Mouse (Mus musculus) right cerebral cortex, postnatal 4 days (tissue): ENCODE measurements around the gene Trim29.

Experiments
- DNase-seq: peaks from one replicate; pipeline ENCODE4 v3.0.0-alpha.2; 2022

The Trim29 gene

DNA sequence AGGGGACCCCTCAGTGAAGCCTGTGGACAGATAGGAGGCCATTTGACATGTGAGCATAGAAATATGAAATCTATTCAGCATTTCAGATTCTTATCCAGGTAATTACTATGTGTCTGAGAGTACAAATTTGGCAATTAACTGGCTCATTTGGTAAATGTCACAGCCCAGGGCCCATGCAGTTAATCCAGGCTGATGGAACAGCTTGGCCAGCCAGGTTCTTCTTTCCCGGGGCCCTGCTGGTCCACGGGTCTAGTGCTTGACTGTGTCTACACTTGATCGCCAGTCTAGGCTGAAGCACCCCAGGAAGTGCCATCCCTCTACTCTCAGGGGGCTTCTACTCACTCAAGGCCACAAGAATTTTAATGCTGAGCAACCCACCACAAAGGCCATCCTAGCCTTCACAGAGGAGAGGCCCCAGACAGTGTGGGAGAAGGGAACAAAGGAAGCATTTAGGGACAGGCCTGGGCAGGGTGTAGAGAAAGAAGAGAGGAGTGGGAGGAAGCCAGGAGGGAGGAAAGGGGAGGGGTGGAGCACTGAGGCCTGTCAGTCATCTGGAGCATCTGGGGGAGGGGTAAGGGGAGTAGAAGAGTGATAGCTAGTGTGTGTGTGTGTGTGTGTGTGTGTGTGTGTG, 4.8 kb downstream of the Trim29 start:
- DNase-seq = no peak

DNA sequence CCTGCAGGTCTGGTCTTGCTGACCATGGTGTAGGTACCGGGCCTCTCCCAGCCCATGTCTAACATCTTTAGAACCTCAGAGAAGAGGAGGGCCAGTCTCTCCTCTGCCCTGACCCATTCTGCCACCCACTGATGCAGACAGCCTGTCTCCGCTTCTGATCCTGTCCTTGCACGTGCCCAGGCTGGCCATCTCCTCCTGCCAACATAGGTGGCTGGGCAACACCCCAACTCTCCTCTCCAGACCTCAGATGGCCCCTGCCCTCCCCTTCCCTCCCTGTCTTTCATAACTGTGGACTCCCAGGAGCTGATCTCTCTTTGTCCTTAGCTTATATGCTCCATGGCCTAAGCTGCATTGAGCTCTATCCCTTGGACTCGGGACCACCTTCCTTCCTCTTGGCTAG, 5.8 kb downstream of the Trim29 start:
- DNase-seq = no peak

DNA sequence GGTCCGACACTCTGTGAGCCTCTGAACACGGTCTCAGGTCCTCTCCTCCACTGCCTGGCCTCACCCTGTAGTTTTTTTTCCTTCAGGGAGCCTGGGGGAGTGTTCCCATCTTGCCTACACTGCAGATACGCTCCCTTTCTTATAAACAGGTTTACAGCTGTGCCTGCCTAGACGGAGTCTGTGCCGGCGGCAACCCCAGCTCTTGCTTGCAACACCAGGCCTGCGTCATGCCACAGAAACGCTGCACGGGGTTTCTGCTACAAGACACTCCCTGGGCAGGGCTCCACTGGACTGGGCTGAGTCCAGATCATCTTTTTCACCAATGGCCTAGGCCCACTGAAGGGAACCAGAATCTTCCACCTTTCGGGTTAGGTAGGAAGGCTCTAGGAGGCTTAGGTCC, 8.0 kb downstream of the Trim29 start:
- DNase-seq = no peak

DNA sequence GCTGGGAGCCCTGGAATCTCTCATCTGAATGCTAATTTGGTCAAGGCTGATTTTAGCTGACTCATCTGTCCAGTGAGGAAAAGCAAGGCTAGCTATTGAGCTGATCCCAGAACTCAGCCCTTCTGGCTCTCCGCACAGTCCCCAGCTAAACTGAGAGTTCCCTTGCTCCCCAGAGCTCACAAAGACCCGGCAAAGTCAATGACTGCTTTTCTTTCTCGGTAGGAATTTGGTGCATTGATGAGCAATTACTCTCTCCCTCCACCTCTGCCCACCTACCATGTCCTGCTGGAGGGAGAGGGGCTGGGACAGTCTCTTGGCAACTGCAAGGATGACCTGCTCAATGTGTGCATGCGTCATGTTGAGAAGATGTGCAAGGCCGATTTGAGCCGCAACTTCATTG, 11.3 kb downstream of the Trim29 start:
- DNase-seq = no peak

DNA sequence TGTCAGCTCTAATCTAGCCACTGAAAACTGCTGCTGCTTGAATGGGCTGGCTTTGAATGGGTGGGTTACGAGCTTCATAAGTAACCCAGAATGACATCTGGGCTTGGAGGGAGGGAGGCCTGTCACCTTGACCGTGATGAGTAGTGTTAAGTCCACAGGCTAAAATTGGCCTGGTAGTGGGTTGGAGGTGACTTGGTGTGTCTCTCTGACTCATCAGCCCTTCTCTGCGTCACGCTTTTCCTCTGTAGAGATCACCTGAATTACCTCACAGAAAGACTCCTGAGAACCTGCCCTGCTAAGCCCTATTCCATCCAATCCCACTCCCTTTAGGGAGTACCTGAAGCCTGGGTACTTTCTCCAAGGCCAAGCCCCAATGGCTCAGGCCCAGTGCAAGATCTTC, 12.0 kb downstream of the Trim29 start:
- no peak for DNase-seq

DNA sequence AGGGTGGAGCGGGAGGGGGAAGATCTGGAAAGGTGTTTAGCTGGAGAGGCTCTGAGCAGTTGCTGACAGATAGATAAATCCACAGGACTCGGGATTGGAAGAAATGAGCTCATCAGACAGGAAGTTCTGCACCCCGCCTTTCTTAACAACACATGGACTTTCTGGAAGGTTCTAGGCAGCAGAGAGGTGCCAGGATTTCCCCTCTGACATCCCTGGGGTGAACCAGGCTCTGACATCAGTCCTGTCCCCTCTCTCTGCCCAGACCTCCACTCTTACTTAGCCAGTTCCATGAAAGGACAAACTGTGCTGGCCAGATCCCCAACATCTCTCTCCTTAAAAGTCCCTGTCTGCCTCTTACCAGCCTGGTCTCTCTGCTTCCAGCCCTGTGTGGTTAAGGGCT, 14.8 kb downstream of the Trim29 start:
- no peak for DNase-seq

DNA sequence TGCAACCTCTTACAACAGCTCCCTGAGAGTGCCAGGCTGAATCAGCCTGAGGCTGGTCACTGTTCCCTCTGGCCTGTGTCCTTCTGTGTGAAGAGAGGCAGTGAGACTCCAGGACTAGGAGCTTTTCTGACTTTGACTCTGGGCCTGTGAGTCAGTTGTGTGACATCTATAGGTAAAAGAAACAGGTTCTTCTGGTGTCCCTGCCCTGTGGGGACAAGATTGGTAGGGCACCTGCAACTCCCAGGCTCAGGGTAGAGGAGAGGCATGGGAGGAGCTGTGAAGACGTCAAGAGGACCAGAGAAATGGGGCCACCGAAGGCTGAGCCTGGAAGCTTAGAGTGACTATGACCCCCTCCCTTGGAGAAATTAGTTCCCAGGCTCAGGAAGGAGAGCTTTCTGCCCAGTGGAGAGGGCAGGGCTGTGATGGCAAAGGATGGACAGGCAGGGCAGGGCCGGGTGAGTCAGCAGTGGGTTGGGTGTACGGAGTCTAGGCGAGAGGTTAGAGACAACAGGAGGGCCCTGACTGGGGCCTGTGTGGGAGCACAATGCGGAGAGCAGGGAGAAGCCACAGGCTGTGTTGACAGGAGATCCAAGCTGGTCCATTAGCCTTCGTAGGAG, 15.5 kb downstream of the Trim29 start:
- no peak for DNase-seq

DNA sequence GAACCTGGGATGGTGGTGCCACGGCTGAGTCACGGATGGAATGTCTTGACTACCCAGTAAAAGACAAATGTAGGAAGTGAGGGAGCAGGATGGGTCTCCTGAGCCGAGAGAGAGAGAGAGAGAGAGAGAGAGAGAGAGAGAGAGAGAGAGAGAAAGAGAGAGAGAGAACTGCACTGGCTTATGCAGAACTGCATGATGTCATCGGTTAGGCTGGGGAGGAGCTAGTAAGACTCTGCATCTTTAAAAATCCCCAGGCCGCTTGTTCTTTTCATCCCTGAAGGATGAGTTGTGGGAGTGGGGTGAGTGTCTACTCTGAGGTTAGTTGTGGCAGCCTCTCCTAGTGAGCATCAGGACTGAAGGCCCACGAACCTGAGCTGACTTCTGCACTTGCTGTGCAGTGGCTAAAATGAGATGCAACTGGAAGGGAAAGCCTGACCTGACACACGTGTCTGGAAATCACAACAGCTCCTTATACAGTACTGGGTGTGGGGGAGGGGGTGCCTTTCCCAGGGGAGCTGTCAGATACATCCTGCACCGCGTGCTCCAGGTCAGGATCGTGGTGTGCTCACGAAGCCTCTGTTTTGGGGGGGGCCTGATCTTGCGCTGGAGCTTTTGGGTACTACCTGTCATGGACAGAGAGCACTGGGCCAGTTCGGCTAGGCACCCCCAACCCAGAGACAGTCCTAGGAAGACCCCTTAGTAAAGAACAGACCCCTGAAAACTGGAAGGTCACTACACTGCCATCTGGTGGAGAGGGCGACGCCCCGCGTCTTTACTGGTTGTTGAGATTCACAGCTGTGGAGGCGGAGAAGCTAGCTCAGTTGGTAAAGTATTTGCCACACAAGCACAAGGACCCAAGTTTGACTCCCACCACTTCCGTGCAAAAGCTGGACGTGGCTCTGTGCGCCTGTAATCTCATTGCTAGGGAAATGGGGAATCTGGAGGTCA, 16.8 kb downstream of the Trim29 start:
- peak; percentile 27 for DNase-seq

DNA sequence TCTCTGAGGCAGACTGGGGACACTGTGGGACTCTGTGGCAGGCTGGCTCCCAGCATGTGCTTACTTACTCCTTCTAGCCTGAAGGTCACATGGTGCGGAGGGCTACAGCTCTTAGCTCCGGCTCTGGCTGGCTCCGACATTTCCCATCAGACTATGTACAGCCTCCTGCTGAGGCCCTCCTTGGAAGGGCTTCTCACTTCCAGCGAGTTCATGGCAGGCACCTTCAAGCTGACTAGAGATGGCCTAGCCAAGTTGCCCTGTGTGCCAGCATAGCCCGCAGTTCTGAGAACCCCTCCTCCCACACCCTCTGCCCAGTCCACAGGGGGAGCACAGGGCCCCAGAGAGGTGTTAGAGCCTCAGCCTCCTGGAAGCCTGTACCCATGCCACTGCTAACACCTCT, 19.8 kb downstream of the Trim29 start:
- no peak for DNase-seq

DNA sequence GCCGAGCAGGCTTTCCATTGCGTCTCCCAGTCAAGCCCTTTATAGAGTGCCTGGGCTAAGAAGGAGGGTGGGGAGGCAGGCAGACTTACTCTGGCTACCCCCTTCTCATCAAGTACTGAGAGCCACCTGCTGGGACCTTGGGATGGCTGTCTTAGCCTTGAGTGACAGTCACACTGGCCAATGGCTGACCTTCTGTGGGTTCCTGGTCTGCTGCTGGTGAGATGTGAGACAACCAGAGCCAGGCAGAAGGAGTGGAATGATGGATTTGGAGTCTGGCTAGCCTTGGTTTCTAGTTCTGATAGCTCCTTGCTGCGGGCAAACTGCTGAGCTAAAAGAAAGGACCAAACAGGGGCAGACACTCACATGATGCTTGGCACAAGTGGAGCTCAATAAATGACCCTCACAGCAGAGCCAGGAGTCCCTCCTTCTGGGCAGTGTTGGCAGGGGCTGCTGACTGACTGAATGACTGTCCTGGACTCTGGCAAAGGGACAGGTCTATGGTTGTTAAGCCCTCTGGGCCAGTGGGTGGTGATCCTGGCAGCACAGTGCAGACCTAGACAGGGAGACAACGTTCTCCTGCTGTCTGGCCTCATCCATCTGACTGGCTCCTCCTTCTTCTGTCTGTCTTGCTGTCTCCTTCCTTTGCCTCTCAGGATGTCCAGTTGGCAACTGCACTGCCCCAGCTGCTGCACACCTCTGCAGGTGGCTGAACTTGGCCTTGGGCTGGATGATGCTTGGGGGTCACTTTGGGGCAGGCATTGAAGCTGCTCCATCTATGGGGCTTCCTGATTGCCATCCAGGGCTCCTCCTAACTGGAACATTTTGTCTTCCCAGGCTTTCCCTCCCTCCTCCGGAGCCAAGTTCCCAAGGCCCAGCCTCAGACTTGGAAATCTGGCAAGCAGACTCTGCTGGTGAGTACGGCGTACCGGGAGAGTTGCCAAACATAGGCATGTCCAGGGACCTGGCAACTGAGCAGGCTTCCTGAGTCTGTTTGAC, 21.1 kb downstream of the Trim29 start:
- peak; percentile 55 for DNase-seq

DNA sequence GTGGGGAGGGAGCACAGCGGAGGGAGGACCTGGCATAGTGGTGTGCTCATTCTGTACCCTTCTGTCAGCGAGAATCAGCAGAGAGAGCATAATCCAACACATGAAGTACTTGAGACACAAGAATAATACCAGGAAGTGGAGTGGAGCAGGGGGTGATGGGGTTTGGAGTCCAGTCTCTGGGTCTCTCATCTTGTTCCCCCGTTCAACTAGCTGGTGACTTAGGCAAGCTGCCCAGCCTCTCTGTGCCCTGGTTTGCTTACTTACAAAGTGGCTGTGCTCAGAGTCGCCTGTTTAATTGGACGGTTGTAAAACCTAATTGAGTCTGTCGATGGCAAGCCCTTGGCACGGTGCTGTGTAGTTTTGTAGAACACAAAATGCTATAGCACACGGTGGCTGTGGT, 23.8 kb downstream of the Trim29 start:
- DNase-seq = no peak

DNA sequence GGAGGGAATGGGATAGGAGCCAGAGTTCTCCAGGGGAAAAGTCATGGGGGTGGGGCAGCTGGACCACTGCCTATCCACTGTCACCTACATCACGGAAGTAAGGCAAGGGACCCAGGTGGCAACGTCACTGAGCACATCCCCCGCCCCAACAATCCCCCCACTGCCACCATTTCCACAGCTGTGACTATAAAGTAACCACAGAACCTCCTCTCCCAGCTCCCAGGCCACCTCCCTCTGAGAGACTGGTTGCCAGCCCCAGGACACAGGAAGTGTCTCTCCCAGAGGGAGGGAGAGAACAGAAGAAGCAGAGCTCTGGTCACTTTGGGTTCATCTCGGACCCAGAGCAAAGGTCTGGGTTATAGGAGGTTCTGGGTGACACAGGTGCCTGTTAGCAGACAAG, 27.0 kb downstream of the Trim29 start:
- DNase-seq = no peak

DNA sequence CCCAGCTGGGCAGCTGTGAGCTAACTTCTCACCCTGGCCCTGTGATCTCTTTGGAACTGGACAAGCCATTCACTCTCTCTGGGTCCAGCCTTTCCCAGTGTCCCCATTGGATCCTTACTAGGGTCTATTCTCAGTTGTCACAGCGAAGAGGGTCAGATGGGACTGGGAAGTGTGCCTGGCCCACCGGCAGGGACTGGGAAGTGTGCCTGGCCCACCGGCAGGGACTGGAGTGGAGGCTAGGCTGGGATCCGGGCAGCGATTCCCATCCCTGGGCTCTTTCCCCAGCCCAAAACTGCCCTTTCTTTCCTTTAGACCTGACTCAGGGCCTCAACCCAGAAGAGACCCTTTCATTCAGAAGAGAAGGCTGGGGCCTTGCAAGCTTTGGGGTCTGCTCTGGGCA, 27.4 kb downstream of the Trim29 start:
- no peak for DNase-seq

DNA sequence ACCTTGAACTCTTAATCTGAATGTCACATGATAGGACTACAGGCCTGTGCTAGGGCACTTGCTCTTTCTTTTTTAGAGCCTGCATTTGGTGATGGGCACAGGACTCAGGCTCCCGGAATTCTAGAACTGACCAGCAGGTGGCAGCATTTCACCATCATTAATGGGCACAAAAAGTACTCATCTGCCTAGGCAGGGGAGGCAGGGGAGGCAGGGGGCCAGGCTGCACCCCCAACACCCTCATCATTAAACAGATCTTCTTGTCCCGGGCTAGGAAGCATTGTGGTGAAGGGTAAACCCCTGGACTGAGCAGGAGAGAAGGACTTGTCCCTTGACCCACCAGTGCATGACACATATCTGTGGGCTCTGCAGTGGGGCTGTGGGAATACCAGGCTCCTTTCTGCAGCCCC, 29.0 kb downstream of the Trim29 start:
- DNase-seq = peak; percentile 94

DNA sequence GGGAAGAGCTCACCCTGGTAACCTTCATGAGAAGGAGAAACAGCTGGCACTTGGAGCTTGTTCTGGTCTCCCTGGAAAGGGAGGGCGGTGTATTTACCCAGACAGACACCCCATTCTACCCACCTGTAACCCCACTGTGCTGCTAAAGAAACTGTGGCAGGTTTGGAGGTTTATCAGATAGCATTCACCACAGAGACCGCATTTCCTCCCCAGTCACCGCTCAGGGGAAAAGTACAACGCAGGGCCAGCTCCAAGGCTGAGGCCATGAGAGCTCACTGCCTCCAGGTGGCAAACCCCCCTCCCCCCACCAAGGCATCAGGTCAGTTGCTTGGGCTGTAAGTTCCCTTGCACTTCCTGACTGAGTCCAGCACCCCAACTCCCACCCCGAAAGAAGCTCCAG, 39.4 kb downstream of the Trim29 start:
- DNase-seq = no peak

DNA sequence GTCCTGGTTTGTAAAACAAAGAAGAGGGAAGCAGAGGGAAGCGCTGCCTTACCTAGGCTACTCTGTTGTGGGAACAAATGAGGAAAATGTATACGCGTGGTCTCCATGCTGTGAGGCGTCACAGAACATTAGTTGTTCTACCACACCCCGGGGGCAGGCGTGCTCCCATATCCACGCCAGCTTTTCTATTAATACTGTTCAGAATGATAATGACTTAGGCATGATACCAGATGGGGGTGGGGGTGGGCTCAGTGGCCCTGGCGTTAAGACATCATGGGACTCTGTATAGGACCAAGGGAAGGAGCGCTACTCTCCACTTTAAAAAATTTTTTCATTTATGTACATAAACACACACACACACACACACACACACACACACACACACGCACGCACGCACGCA, 40.4 kb downstream of the Trim29 start:
- DNase-seq = no peak

DNA sequence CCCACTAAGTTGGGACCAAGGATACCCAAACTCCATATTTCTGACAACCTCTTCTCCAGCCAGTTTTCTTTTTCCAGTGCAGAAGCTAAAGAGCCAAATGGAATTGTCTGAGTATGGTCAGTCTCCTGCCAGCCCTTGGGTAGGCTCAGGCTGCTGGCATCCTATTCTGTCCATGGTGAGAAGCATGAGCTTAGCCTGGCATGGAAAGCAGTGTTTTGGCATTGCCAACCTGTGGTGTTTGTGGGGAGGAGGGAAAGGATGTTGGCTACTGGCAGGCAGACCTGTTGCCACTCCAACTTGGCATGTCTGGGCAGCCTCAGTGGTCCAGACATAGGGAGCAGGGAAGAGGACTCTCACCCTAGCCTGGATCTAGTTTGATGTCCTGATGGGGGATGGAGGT, 46.4 kb downstream of the Trim29 start:
- DNase-seq = no peak

DNA sequence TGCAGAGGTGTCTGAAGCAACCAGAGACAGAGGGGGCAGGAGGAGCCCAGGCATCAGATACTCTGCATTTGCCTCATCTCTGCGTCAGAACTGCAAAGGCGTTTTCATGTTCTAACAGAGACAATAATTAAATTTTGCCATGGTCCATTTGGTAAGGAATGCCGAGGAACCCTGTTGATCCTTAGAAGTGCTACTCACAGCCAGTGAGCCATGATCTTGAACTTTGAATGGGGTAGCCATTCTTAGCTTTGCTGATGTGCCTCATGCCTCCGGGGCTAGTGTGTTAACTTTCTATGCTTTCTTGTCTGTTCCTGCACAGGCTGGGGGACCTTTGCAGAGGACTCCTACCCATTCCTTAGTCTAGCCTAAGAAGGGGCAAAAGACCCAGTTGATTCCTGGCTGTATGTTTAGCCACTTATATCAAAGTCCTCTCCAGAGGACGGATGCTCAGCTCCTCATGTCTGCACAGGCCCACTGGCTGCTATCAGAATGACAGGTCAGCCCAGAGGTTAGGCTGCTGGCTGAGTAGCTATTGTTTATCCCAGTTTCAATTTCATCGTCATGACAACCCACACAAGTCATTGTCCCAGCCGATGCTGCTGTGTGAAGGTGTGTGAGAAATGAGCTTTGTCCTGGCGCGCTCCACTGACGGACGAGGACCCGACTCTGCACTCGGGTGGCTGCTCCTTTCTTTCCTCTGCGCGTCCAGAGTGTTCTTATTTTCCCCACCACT, 48.1 kb downstream of the Trim29 start:
- DNase-seq = no peak

DNA sequence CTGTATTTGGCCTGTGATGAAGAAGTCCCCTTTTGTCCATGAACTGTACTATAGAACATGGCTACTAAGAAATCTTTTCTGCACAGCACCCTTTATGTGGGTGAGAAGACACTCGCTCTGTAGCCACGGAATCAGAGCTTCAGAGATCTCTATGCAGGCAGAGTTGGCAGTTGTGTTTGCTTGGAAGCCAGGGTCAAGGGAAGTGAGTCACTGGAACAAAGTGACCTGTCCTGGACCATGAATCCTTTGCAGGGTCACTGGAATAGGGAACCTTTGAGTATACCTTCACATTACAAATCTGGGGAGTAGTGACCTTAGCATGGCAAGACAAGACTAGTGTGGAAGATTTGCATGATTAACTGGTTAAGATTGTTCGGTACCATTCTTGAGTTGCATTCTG, 58.1 kb downstream of the Trim29 start:
- no peak for DNase-seq

DNA sequence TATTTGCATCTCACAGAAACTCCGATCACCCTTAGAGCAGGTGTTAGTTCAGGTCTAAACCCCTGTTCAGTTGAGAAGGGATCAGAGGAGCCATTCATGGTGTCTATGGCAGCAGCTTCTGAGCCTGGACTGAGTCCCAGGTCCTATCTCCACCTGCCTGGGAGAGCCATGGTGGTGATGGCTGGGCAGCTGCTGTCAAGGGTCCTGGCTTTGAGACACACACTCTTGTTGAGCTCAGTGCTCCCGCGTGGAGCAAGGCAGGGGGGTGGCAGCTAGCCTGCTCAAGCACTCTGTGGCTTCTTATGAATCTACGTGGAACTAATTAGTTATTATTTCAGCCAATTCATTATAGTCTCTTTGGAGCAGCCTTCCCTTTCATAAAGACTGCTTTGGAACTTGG, 73.2 kb downstream of the Trim29 start:
- DNase-seq = no peak

DNA sequence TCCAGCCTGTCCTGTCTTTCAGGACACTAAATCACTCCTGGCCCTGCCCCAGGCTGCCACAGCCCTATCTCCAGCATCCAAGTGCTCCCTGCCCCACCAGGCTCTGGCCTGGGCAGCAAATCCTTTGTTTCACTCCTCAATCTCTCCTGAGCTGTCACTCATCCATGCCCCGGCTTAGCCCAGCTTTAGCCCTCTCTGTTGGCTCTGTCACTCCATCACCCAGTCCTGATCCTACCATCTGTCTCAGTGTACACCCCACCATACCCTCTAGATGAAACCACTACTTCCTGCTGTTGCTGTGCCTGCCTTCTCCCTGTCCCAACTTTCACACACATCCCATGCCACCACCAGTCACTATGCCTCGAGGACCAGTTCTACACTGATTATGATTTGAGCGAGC, 73.8 kb downstream of the Trim29 start:
- no peak for DNase-seq
